Mouse (Mus musculus): ENCODE measurements at regions not wholly inside any gene's neighbourhood (a gene's known extent, or its start where the extent isn't known, plus 50 kb on each side); places are given as distances from the start of the nearest gene placed in this dataset.
A peak's percentile ranks its signal among the peaks of the same experiment; 100 is the strongest.

GRCm38 (mm10) chr3:159069957-159070684, 425.1 kb upstream of the Depdc1a start:
- H3K27ac ChIP-seq = no peak overlapping the region
- DNase-seq (ENCODE audit: low spot score in 2 of 2) = no peak
- H3K4me3 ChIP-seq = no peak overlapping the region
- TF ChIP-seq CTCF (conservative IDR thresholded peaks at IDR 0.05) = no peak

GRCm38 (mm10) chr3:159056960-159057525, 438.2 kb upstream of the Depdc1a start:
- no peak overlapping the region for H3K4me3 ChIP-seq
- no peak for TF ChIP-seq CTCF (conservative IDR thresholded peaks at IDR 0.05)
- no peak for DNase-seq (ENCODE audit: low spot score in 2 of 2)
- H3K27ac ChIP-seq = no peak overlapping the region

- no peak overlapping the region for H3K4me3 ChIP-seq
- peak; percentile 58 to 82 for DNase-seq (ENCODE audit: low spot score in 2 of 2)
- H3K27ac ChIP-seq = peak overlapping the region; percentile 86
- peak; percentile 41 for TF ChIP-seq CTCF (conservative IDR thresholded peaks at IDR 0.05)
Observed at GRCm38 (mm10) chr3:159034806-159035205, 460.4 kb upstream of the Depdc1a start.

GRCm38 (mm10) chr3:159031581-159031980, 463.7 kb upstream of the Depdc1a start:
- peak; percentile 33 to 75 for DNase-seq (ENCODE audit: low spot score in 2 of 2)
- peak; percentile 69 for TF ChIP-seq CTCF (conservative IDR thresholded peaks at IDR 0.05)
- no peak overlapping the region for H3K4me3 ChIP-seq
- H3K27ac ChIP-seq = peak overlapping the region; percentile 75

GRCm38 (mm10) chr3:159030675-159031074, 464.6 kb upstream of the Depdc1a start:
- DNase-seq (ENCODE audit: low spot score in 2 of 2) = peak; percentile 21 to 58
- TF ChIP-seq CTCF (conservative IDR thresholded peaks at IDR 0.05) = no peak
- Histone ChIP-seq H3K27ac (peak overlapping the region; percentile 75), H3K4me3 (no peak overlapping the region)

- TF ChIP-seq CTCF (conservative IDR thresholded peaks at IDR 0.05) = no peak
- DNase-seq (ENCODE audit: low spot score in 2 of 2) = no peak
- peak overlapping the region; percentile 75 for H3K27ac ChIP-seq
- no peak overlapping the region for H3K4me3 ChIP-seq
Observed at GRCm38 (mm10) chr3:159029951-159030350, 465.3 kb upstream of the Depdc1a start.

- no peak overlapping the region for H3K4me3 ChIP-seq
- no peak for TF ChIP-seq CTCF (conservative IDR thresholded peaks at IDR 0.05)
- DNase-seq (ENCODE audit: low spot score in 2 of 2) = peak in 1 of 2 experiments; percentile 50
Observed at GRCm38 (mm10) chr3:159020447-159020846, 458.4 kb upstream of the Lrrc7 start.

GRCm38 (mm10) chr3:159017269-159017668, 455.2 kb upstream of the Lrrc7 start:
- no peak for TF ChIP-seq CTCF (conservative IDR thresholded peaks at IDR 0.05)
- no peak overlapping the region for H3K27ac ChIP-seq
- peak in 1 of 2 experiments; percentile 33 for DNase-seq (ENCODE audit: low spot score in 2 of 2)
- no peak overlapping the region for H3K4me3 ChIP-seq

More at GRCm38 (mm10) chr3:159020447-159020846, 458.4 kb upstream of the Lrrc7 start:
- peak overlapping the region; percentile 39; the same call in 1 of the 2 replicates for H3K27ac ChIP-seq

- DNase-seq (ENCODE audit: low spot score in 2 of 2) = no peak
- no peak for TF ChIP-seq CTCF (conservative IDR thresholded peaks at IDR 0.05)
- H3K4me3 ChIP-seq = no peak overlapping the region
Observed at GRCm38 (mm10) chr3:159016426-159016825, 454.4 kb upstream of the Lrrc7 start.

GRCm38 (mm10) chr3:159010954-159011638, 449.1 kb upstream of the Lrrc7 start:
- Histone ChIP-seq H3K4me3 (no peak overlapping the region), H3K27ac (no peak overlapping the region)
- no peak for DNase-seq (ENCODE audit: low spot score in 2 of 2)
- TF ChIP-seq CTCF (conservative IDR thresholded peaks at IDR 0.05) = no peak

More at GRCm38 (mm10) chr3:159016426-159016825, 454.4 kb upstream of the Lrrc7 start:
- H3K27ac ChIP-seq = no peak overlapping the region

GRCm38 (mm10) chr3:159004013-159004412, 442.0 kb upstream of the Lrrc7 start:
- no peak for DNase-seq (ENCODE audit: low spot score in 2 of 2)

GRCm38 (mm10) chr3:158985438-158986111, 423.6 kb upstream of the Lrrc7 start:
- H3K27ac ChIP-seq = no peak overlapping the region
- no peak overlapping the region for H3K4me3 ChIP-seq
- DNase-seq (ENCODE audit: low spot score in 2 of 2) = no peak
- no peak for TF ChIP-seq CTCF (conservative IDR thresholded peaks at IDR 0.05)

More at GRCm38 (mm10) chr3:159004013-159004412, 442.0 kb upstream of the Lrrc7 start:
- TF ChIP-seq CTCF (conservative IDR thresholded peaks at IDR 0.05) = no peak
- Histone ChIP-seq H3K27ac (no peak overlapping the region), H3K4me3 (no peak overlapping the region)

GRCm38 (mm10) chr3:158947063-158947462, 385.0 kb upstream of the Lrrc7 start:
- H3K4me3 ChIP-seq = no peak overlapping the region
- no peak overlapping the region for H3K27ac ChIP-seq
- peak in 1 of 2 experiments; percentile 13 for DNase-seq (ENCODE audit: low spot score in 2 of 2)
- no peak for TF ChIP-seq CTCF (conservative IDR thresholded peaks at IDR 0.05)

Measured in layer of hippocampus, adult 2 months (tissue).